Mouse (Mus musculus) gonadal fat pad, adult 2 months (tissue): ENCODE measurements around the gene Skor1. TPM values are rescaled to one million over a fixed set of nuclear protein-coding genes. Genes with fewer than 3 reads are reported as not detected.
A peak's percentile ranks its signal among the peaks of the same experiment; 100 is the strongest.

Experiments used
- DNase-seq: peaks from one replicate; pipeline ENCODE4 v3.0.0-alpha.2; 2012; ENCODE audit warnings: low read depth
- polyA plus RNA-seq: library from polyadenylated mRNA; depleted of rRNA; stranded (reverse); fragments of >200 nt; gene quantifications from 2 replicates; pipeline ENCODE4 v1.2.3, GENCODE M21; 2012

Gene Skor1
- polyA plus RNA-seq, 1 experiment: 0.05 TPM

GRCm38 (mm10) chr9:63133659-63134058 lies 15.1 kb downstream of the Skor1 start:
- no peak for DNase-seq

- DNase-seq: no peak
Measured at GRCm38 (mm10) chr9:63132673-63133601, 15.8 kb downstream of the Skor1 start.

- DNase-seq: no peak
Measured at GRCm38 (mm10) chr9:63131957-63132602, 16.7 kb downstream of the Skor1 start.

GRCm38 (mm10) chr9:63129641-63130041 lies 19.1 kb downstream of the Skor1 start:
- DNase-seq: no peak

GRCm38 (mm10) chr9:63124512-63124911 lies 24.2 kb downstream of the Skor1 start:
- DNase-seq: no peak

GRCm38 (mm10) chr9:63123451-63124438 lies 25.0 kb downstream of the Skor1 start:
- no peak for DNase-seq

- no peak for DNase-seq
Measured at GRCm38 (mm10) chr9:63122161-63122833, 26.5 kb downstream of the Skor1 start.

- DNase-seq: no peak
Measured at GRCm38 (mm10) chr9:63118385-63118784, 30.4 kb downstream of the Skor1 start.

GRCm38 (mm10) chr9:63112514-63112913 lies 36.2 kb downstream of the Skor1 start:
- no peak for DNase-seq

GRCm38 (mm10) chr9:63109782-63110087 lies 39.0 kb downstream of the Skor1 start:
- DNase-seq: no peak

GRCm38 (mm10) chr9:63109020-63109781 lies 39.6 kb downstream of the Skor1 start:
- DNase-seq: no peak

GRCm38 (mm10) chr9:63108580-63108979 lies 40.2 kb downstream of the Skor1 start:
- DNase-seq: no peak

- no peak for DNase-seq
Measured at GRCm38 (mm10) chr9:63100660-63101059, 48.1 kb downstream of the Skor1 start.

- DNase-seq: no peak
Measured at GRCm38 (mm10) chr9:63099876-63100275, 48.9 kb downstream of the Skor1 start.

GRCm38 (mm10) chr9:63099344-63099743 lies 49.4 kb downstream of the Skor1 start:
- no peak for DNase-seq

GRCm38 (mm10) chr9:63098887-63099286 lies 49.9 kb downstream of the Skor1 start:
- DNase-seq: no peak

- no peak for DNase-seq
Measured at GRCm38 (mm10) chr9:63097204-63097603, 51.6 kb downstream of the Skor1 start.

GRCm38 (mm10) chr9:63094030-63094429 lies 54.7 kb downstream of the Skor1 start:
- no peak for DNase-seq

- DNase-seq: no peak
Measured at GRCm38 (mm10) chr9:63092567-63092966, 56.2 kb downstream of the Skor1 start.

GRCm38 (mm10) chr9:63091971-63092528 lies 56.7 kb downstream of the Skor1 start:
- peak; percentile 31 for DNase-seq
